Mouse (Mus musculus) MEL (cell line): ENCODE results near the gene Mboat2. TPM values are rescaled to one million over a fixed set of nuclear protein-coding genes. Genes with fewer than 3 reads are reported as not detected.

Experiments used
- DNase-seq: peaks from one replicate; pipeline ENCODE4 v3.0.0; 2011; ENCODE audit warnings: low read depth, low spot score
- H3K27ac ChIP-seq: 2 replicates; pipeline ENCODE4 v1.5.1; 2012; ENCODE audit warnings: low read depth, mild to moderate bottlenecking, control low read depth, low read length, moderate library complexity; ENCODE audit not compliant: control insufficient read depth
- H3K27me3 ChIP-seq, 2 experiments: fragments of 150-350 bp in 1 of 2; sonication (generic) in 1 of 2; 2 replicates each; pipeline ENCODE4 v1.6.1; 2012; ENCODE audit warnings: low read length in 2 of 2, mild to moderate bottlenecking in 2 of 2, improper control_type of control experiment in 1 of 2, moderate library complexity in 1 of 2; ENCODE audit not compliant: insufficient read depth in 2 of 2, control insufficient read depth in 1 of 2
- H3K36me3 ChIP-seq, 2 experiments: 2 replicates each; pipeline ENCODE4 v1.6.1; 2012 to 2014; ENCODE audit warnings: low read length in 2 of 2, improper control_type of control experiment in 1 of 2, inconsistent platforms in 1 of 2, mild to moderate bottlenecking in 1 of 2; ENCODE audit not compliant: insufficient read depth in 2 of 2, control insufficient read depth in 1 of 2
- H3K4me1 ChIP-seq, 2 experiments: fragments of 150-350 bp in 1 of 2; sonication (generic) in 1 of 2; 2 replicates each; pipeline ENCODE4 v1.6.1; 2012; ENCODE audit warnings: low read length in 2 of 2, improper control_type of control experiment in 1 of 2, mild to moderate bottlenecking in 1 of 2; ENCODE audit not compliant: insufficient read depth in 2 of 2, control insufficient read depth in 1 of 2
- H3K4me3 ChIP-seq, 2 experiments: fragments of 150-350 bp in 1 of 2; sonication (generic) in 1 of 2; 2 replicates each; pipeline ENCODE4 v1.5.1; 2012; ENCODE audit warnings: low read depth in 2 of 2, low read length in 2 of 2, mild to moderate bottlenecking in 2 of 2, moderate library complexity in 2 of 2, control low read depth in 1 of 2, improper control_type of control experiment in 1 of 2; ENCODE audit not compliant: control insufficient read depth in 1 of 2, insufficient read depth in 1 of 2
- H3K79me2 ChIP-seq: 2 replicates; pipeline ENCODE4 v1.6.1; 2012; ENCODE audit warnings: mild to moderate bottlenecking, low read length, moderate library complexity; ENCODE audit not compliant: control insufficient read depth, poor library complexity, insufficient read depth
- H3K9ac ChIP-seq: 2 replicates; pipeline ENCODE4 v1.6.1; 2012; ENCODE audit warnings: low read depth, mild to moderate bottlenecking, control low read depth, low read length, moderate library complexity; ENCODE audit not compliant: control insufficient read depth, poor library complexity, severe bottlenecking
- H3K9me3 ChIP-seq: fragments of 150-350 bp; sonication (generic); replicated peaks from 2 replicates; pipeline ENCODE4 v1.6.1; 2012; ENCODE audit warnings: mild to moderate bottlenecking, low read length, improper control_type of control experiment, moderate library complexity; ENCODE audit not compliant: insufficient read depth
- CHD2 ChIP-seq: IDR thresholded peaks from 2 replicates; pipeline ENCODE4 v1.6.1; 2011; ENCODE audit warnings: low read length, improper control_type of control experiment
- CTCF ChIP-seq, 3 experiments: IDR thresholded peaks in 2 of 3; conservative IDR thresholded peaks in 1 of 3; 2 replicates each; pipeline ENCODE4 v1.5.1; 2011 to 2012; ENCODE audit warnings: low read length in 3 of 3, low read depth in 2 of 3, mild to moderate bottlenecking in 2 of 3, improper control_type of control experiment in 1 of 3, inconsistent platforms in 1 of 3, mixed read lengths in 1 of 3, moderate library complexity in 1 of 3; ENCODE audit not compliant: control insufficient read depth in 1 of 3, insufficient read depth in 1 of 3, poor library complexity in 1 of 3, severe bottlenecking in 1 of 3
- E2F4 ChIP-seq: IDR thresholded peaks from 2 replicates; pipeline ENCODE4 v1.6.1; 2011; ENCODE audit warnings: low read depth, low read length, improper control_type of control experiment, borderline replicate concordance
- EP300 ChIP-seq, 2 experiments: IDR thresholded peaks; 2 replicates each; pipeline ENCODE4 v1.6.1; 2011; ENCODE audit warnings: improper control_type of control experiment in 2 of 2, low read length in 2 of 2, low read depth in 1 of 2, mild to moderate bottlenecking in 1 of 2
- GABPA ChIP-seq: IDR thresholded peaks from 2 replicates; pipeline ENCODE4 v1.6.1; 2012; ENCODE audit warnings: low read depth, mild to moderate bottlenecking, inconsistent platforms, low read length, improper control_type of control experiment, moderate library complexity
- JUND ChIP-seq: IDR thresholded peaks from 2 replicates; pipeline ENCODE4 v1.6.1; 2011; ENCODE audit warnings: low read depth, mild to moderate bottlenecking, improper control_type of control experiment, low read length
- KAT2A ChIP-seq: conservative IDR thresholded peaks from 2 replicates; pipeline ENCODE4 v1.6.1; 2012; ENCODE audit warnings: low read depth, low read length, improper control_type of control experiment, inconsistent platforms
- MEF2A ChIP-seq: IDR thresholded peaks from 2 replicates; pipeline ENCODE4 v1.6.1; 2014; ENCODE audit warnings: low read depth, mild to moderate bottlenecking, inconsistent platforms, low read length, improper control_type of control experiment; ENCODE audit not compliant: poor library complexity, insufficient replicate concordance, severe bottlenecking; ENCODE audit errors: extremely low read depth
- MXI1 ChIP-seq: IDR thresholded peaks from 2 replicates; pipeline ENCODE4 v1.6.1; 2011; ENCODE audit warnings: mild to moderate bottlenecking, low read depth, low read length, improper control_type of control experiment
- RAD21 ChIP-seq: IDR thresholded peaks from 2 replicates; pipeline ENCODE4 v1.6.1; 2011; ENCODE audit warnings: mild to moderate bottlenecking, low read depth, low read length, improper control_type of control experiment
- RCOR1 ChIP-seq: IDR thresholded peaks from 2 replicates; pipeline ENCODE4 v1.6.1; 2012; ENCODE audit warnings: low read depth, mild to moderate bottlenecking, inconsistent platforms, low read length, improper control_type of control experiment
- TAL1 ChIP-seq: IDR thresholded peaks from 2 replicates; pipeline ENCODE4 v1.6.1; 2012; ENCODE audit warnings: mild to moderate bottlenecking, inconsistent platforms, low read length, moderate library complexity, mixed read lengths
- UBTF ChIP-seq: IDR thresholded peaks from 2 replicates; pipeline ENCODE4 v1.6.1; 2012; ENCODE audit warnings: low read depth, mild to moderate bottlenecking, inconsistent platforms, low read length, improper control_type of control experiment, moderate library complexity, borderline replicate concordance; ENCODE audit not compliant: insufficient read depth
- USF1 ChIP-seq: IDR thresholded peaks from 2 replicates; pipeline ENCODE4 v1.6.1; 2014; ENCODE audit warnings: low read depth, mild to moderate bottlenecking, inconsistent platforms, low read length, improper control_type of control experiment, moderate library complexity
- USF2 ChIP-seq, 2 experiments: IDR thresholded peaks; 2 replicates each; pipeline ENCODE4 v1.6.1; 2011 to 2012; ENCODE audit warnings: improper control_type of control experiment in 2 of 2, low read length in 2 of 2, borderline replicate concordance in 1 of 2, inconsistent platforms in 1 of 2, low read depth in 1 of 2, mild to moderate bottlenecking in 1 of 2; ENCODE audit not compliant: insufficient read depth in 1 of 2
- ZKSCAN1 ChIP-seq: IDR thresholded peaks from 2 replicates; pipeline ENCODE4 v1.6.1; 2012; ENCODE audit warnings: low read depth, mild to moderate bottlenecking, inconsistent platforms, low read length, improper control_type of control experiment, moderate library complexity
- polyA plus RNA-seq, 2 experiments: library from polyadenylated mRNA; stranded (reverse) in 1 of 2; unstranded in 1 of 2; fragments of >175 nt in 1 of 2; fragments of >200 nt in 1 of 2; gene quantifications; 2 replicates each; pipeline versions ENCODE4 v1.2.1 to v1.2.4; 2012; ENCODE audit warnings: low replicate concordance in 2 of 2, low read depth in 1 of 2; ENCODE audit not compliant: insufficient read length in 2 of 2, insufficient read depth in 1 of 2, missing spikeins in 1 of 2
- total RNA-seq: library from RNA; depleted of rRNA; stranded (reverse); fragments of 300-350 nt; gene quantifications from 2 replicates; pipeline ENCODE4 v1.2.3, GENCODE M21; 2012

Mboat2 gene
- total and polyA plus RNA-seq, 3 experiments, result 13.5 TPM; not detected in 1

DNA sequence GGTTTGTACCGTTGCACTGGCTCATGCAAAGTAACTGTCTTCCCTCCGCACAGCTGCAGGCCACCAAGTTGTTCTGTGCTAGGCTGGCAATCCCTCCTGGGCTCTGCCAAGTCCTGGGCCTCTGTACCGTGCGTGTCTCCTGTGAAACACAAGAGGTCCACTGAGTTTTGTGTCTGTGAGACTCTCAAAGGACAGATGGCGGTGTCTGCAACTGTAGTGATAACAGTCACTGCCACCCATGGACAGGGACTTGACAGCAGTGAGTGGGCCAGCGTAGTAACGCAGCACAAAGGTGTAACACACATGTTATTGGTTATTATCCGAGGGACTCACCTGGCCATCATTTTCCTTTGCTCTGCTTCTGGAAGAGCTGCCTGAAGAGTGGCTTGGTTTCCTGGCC lies 108.7 kb downstream of the Mboat2 start:
- no peak overlapping the region for H3K4me3 ChIP-seq
- H3K9me3 ChIP-seq, result no peaks in the 10 kb centered on the region
- H3K79me2 ChIP-seq, result no peaks in the 10 kb centered on the region
- H3K4me1 ChIP-seq, result peaks cover 10 to 31% of the 10 kb centered on the region in 2 experiments
- no peak for DNase-seq
- no peak overlapping the region for H3K9ac ChIP-seq
- no peak overlapping the region for H3K27ac ChIP-seq
- no peaks in the 10 kb centered on the region for H3K27me3 ChIP-seq
- H3K36me3 ChIP-seq, result peaks cover 0 to 12% of the 10 kb centered on the region in 2 experiments; a peak in 3 of 4 replicates
- TF ChIP-seq MEF2A (no peak), KAT2A (no peak), EP300 (IDR thresholded peaks at IDR 0.05; ENCODE audit: low read depth in 1 of 2, low read length in 2 of 2) (no peak), CHD2 (no peak), UBTF (no peak), CTCF (IDR thresholded peaks at IDR 0.05 in 2 of 3, conservative IDR thresholded peaks at IDR 0.05 in 1 of 3; ENCODE audit: control insufficient read depth in 1 of 3, insufficient read depth in 1 of 3, low read depth in 2 of 3, low read length in 3 of 3, poor library complexity in 1 of 3, severe bottlenecking in 1 of 3) (no peak), USF1 (no peak), RAD21 (no peak), MXI1 (no peak), E2F4 (no peak), TAL1 (no peak), ZKSCAN1 (no peak), JUND (no peak)

DNA sequence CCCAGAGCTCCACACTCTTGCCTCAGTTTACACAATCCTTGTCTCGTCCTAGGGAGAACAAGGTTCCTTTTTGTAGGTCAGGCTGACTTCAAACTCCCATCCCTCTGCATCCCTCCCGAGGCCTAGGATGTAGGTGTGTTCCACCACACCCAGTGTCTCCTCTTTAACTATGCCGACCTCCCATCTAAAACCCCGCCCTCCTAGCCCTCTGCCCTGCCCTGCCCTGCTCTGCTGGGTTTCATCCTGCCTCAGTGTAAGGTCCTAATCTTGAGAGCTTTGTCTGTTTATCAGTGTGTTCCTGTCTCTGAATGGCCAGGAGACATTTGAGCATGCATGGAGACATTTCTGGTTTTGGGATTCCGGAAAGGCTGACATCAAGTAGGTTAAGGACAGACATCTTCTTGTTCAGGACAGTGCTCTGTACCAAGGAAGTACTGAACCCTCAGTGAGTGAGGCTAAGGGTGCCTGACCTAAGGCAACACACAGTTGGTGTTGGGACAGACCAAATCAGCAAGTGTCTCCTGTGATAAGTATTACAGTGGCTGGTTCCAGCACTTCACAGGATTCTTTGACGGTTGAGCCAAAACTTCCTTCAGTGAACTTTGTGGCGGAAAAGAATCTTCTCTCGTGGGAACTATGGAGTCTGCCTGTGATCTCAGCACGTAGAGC lies 112.1 kb downstream of the Mboat2 start:
- no peak for TF ChIP-seq GABPA
- no peak for TF ChIP-seq RCOR1
- no peak for TF ChIP-seq CTCF (IDR thresholded peaks at IDR 0.05 in 2 of 3, conservative IDR thresholded peaks at IDR 0.05 in 1 of 3; ENCODE audit: control insufficient read depth in 1 of 3, insufficient read depth in 1 of 3, low read depth in 2 of 3, low read length in 3 of 3, poor library complexity in 1 of 3, severe bottlenecking in 1 of 3)
- no peak for TF ChIP-seq USF2 (IDR thresholded peaks at IDR 0.05; ENCODE audit: borderline replicate concordance in 1 of 2, insufficient read depth in 1 of 2, low read depth in 1 of 2, low read length in 2 of 2)
- no peak for TF ChIP-seq EP300 (IDR thresholded peaks at IDR 0.05; ENCODE audit: low read depth in 1 of 2, low read length in 2 of 2)
- TF ChIP-seq, all 39 proteins: peak for 0
- no peak overlapping the region for H3K27ac ChIP-seq
- H3K27me3 ChIP-seq, result no peaks in the 10 kb centered on the region
- DNase-seq, result no peak
- H3K79me2 ChIP-seq, result no peaks in the 10 kb centered on the region
- H3K4me3 ChIP-seq, result no peak overlapping the region
- H3K9ac ChIP-seq, result no peak overlapping the region
- H3K4me1 ChIP-seq, result peaks cover 0 to 9% of the 10 kb centered on the region in 2 experiments; a peak in 2 of 4 replicates
- no peaks in the 10 kb centered on the region for H3K9me3 ChIP-seq
- peaks cover 0 to 3% of the 10 kb centered on the region in 2 experiments; a peak in 2 of 4 replicates for H3K36me3 ChIP-seq
